Mouse (Mus musculus) cerebellum, adult 2 months (tissue): ENCODE results near the gene Rps6ka5.

Experiments used
- CTCF ChIP-seq: fragments of 200-500 bp; IDR thresholded peaks from 2 replicates; pipeline ENCODE4 v1.5.1; 2011; ENCODE audit warnings: low read depth, mild to moderate bottlenecking, control low read depth, low read length, moderate library complexity, borderline replicate concordance; ENCODE audit not compliant: insufficient read depth
- POLR2A ChIP-seq: fragments of 200-500 bp; IDR thresholded peaks from 2 replicates; pipeline ENCODE4 v1.6.1; 2011; ENCODE audit warnings: low read length, control low read depth, borderline replicate concordance; ENCODE audit not compliant: insufficient read depth

DNA sequence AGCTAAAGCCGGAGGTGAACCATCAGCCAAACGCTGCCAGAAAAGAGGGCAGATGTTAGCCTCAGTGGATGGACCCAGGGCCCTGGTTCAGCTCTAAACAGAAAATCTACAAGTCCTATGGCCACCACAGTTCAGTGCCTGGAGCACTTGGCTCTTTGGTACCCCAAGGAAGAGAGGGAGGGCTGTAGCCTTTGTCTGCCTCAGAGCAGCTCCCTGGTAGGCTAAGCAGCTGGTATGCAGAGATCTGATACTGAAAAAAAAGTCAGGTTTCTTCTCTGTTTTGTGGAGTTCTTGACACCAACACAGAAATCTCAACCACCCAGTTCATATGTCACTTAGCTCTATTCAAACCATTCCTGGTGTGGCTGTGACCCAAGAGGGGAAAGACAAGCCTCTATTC lies 222.2 kb downstream of the Rps6ka5 start:
- TF ChIP-seq CTCF (no peak), POLR2A (no peak)
